Mouse (Mus musculus): ENCODE measurements around the gene Padi1.

DNA sequence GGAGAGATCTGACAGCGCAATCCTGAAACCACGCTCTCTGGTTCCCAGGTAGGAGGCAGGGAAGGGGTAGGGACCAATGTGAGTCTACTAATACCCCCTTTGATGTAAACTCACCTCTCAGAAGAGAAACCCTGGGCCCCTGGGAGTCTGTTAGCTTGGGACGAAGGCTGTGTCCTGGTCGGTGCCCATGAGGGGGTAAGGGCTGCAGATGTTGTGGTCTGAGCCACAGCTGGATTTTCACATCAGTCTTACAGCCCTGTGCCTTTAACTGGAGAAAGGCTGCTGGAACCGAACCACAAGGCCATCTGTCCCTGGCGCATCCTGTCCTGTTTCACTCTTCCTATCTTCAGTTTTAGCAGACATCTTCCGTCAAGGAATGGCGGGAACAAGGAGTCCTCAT is 30.6 kb upstream of the Padi1 start:
- TF ChIP-seq POLR2A (IDR thresholded peaks at IDR 0.05; ENCODE audit: borderline replicate concordance, low read depth, low read length) = no peak
- TF ChIP-seq CTCF (IDR thresholded peaks at IDR 0.05; ENCODE audit: low read depth, low read length) = no peak
